Mouse (Mus musculus) forebrain, embryonic 16.5 days (tissue): ENCODE measurements around the gene Klrb1f. TPM values are rescaled to one million over a fixed set of nuclear protein-coding genes. Genes with fewer than 3 reads are reported as not detected.

Experiments used
- ATAC-seq: fragments of 200-750 bp; cut with Nextera tagmentation; 2 replicates; pipeline ENCODE4 v1.8.0; 2017; ENCODE audit warnings: mild to moderate bottlenecking, moderate library complexity
- H3K27ac ChIP-seq: fragments of 300-500 bp; sonication (generic); 2 replicates; pipeline ENCODE4 v1.5.1; 2014; ENCODE audit warnings: low read length, control low read depth
- H3K27me3 ChIP-seq: fragments of 300-500 bp; sonication (generic); replicated peaks from 2 replicates; pipeline ENCODE4 v1.6.1; 2014; ENCODE audit warnings: low read length; ENCODE audit not compliant: control insufficient read depth, insufficient read depth
- H3K36me3 ChIP-seq: fragments of 300-500 bp; sonication (generic); 2 replicates; pipeline ENCODE4 v1.6.1; 2014; ENCODE audit not compliant: control insufficient read depth, insufficient read depth
- H3K4me1 ChIP-seq: fragments of 300-500 bp; sonication (generic); replicated peaks from 2 replicates; pipeline ENCODE4 v1.6.1; 2014; ENCODE audit warnings: low read length; ENCODE audit not compliant: control insufficient read depth, insufficient read depth
- H3K4me2 ChIP-seq: fragments of 300-500 bp; sonication (generic); 2 replicates; pipeline ENCODE4 v1.6.1; 2014; ENCODE audit warnings: mild to moderate bottlenecking, low read length, control low read depth
- H3K4me3 ChIP-seq: fragments of 300-500 bp; sonication (generic); replicated peaks from 2 replicates; pipeline ENCODE4 v1.5.1; 2014; ENCODE audit warnings: mild to moderate bottlenecking, low read length, control low read depth
- H3K9ac ChIP-seq: fragments of 300-500 bp; sonication (generic); replicated peaks from 2 replicates; pipeline ENCODE4 v1.6.1; 2014; ENCODE audit warnings: low read depth, low read length, control low read depth
- H3K9me3 ChIP-seq: fragments of 300-500 bp; sonication (generic); 2 replicates; pipeline ENCODE4 v1.6.1; 2016; ENCODE audit warnings: low read length; ENCODE audit not compliant: control insufficient read depth
- WGBS: fragments of 180-500 bp; shearing (Covaris S2); extraction: QIAGEN DNeasy Blood & Tissue Kit; methylation state at CpG from one replicate; pipeline ENCODE4 v1.1.7; 2014; 5-methylcytosine and 5-hydroxymethylcytosine counted together
- polyA plus RNA-seq: library from polyadenylated mRNA; unstranded; fragments of >200 nt; fragmentation: Nextera tagmentation; extraction: Ambion mirVana; gene quantifications from 2 replicates; pipeline ENCODE4 v1.2.1, GENCODE M21; 2015

Gene Klrb1f
- polyA plus RNA-seq, 1 experiment from 2014 or later = 0.29 TPM

DNA sequence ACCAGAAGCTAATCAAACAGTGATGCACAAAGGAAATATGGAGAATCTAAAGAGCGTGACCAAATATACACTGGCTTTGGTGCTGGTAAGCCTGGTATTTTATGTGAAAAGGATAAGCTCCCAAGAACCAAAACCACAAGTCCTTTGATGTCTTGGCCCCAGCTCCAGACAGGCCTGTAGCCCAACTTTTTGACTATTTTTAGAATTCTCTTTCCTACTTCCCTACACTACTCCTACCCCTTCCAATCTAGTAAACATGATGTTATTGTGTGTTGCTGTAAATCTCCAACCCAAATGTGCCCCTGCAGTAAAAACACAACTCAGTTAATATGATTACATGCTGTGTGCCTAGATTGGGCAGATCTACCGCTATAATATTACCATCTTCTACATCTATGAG, 4.2 kb upstream of the Klrb1f start:
- Histone ChIP-seq H3K36me3 (no peaks in the 10 kb centered on the region), H3K27me3 (no peaks in the 10 kb centered on the region), H3K27ac (no peak overlapping the region), H3K4me3 (no peak overlapping the region), H3K4me2 (no peak overlapping the region), H3K4me1 (no peaks in the 10 kb centered on the region), H3K9ac (no peak overlapping the region), H3K9me3 (no peaks in the 10 kb centered on the region)
- 94% methylated on average over 2 of the region's 2 CpGs for WGBS
- no peak for ATAC-seq

DNA sequence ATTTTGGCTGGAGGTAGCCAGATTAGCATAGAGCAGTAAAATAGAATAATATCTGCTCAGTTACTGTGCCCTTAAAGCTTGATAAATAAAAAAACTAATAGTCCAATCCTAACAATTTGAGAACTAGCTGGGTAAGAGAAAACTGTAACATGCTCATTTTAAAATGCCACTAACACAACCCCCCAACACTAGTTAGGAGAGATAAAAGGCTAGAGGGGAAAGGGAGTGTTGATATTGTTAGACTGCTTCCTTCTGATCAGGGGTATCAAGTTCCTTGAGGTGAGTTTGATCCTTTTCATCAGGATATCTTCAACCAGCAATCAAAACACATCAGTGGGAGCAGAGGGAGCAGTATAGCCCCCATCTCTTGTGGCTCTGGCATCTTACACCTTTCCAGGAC, 3.2 kb upstream of the Klrb1f start:
- Histone ChIP-seq H3K9me3 (no peaks in the 10 kb centered on the region), H3K4me1 (no peaks in the 10 kb centered on the region), H3K27ac (no peak overlapping the region), H3K27me3 (no peaks in the 10 kb centered on the region), H3K9ac (no peak overlapping the region), H3K4me2 (no peak overlapping the region), H3K36me3 (no peaks in the 10 kb centered on the region), H3K4me3 (no peak overlapping the region)
- ATAC-seq = no peak

DNA sequence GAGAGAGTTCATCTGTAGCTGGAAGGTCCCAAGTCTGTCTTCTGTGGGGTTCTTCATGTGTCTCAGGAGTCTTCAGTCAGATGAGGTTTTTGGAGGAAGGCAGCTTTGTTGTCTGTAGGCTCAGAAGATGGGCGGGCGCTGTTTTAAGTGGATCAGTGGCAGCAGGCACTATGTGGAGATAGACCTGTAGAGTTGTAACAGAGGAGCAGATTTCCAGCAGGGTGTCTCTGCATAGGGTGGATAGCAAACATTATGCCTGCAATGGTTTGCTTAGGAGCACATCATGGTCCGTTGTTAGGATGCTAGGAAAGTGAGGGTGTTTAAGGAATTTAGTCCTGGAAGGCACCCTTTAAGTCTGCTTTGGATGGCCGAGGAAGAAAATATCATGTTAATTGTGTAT, 2.7 kb downstream of the Klrb1f start:
- H3K9ac ChIP-seq = no peak overlapping the region
- no peak overlapping the region for H3K4me3 ChIP-seq
- no peaks in the 10 kb centered on the region for H3K36me3 ChIP-seq
- no peaks in the 10 kb centered on the region for H3K9me3 ChIP-seq
- H3K4me2 ChIP-seq = no peak overlapping the region
- 37% methylated on average over 4 of the region's 4 CpGs for WGBS
- H3K4me1 ChIP-seq = no peaks in the 10 kb centered on the region
- H3K27ac ChIP-seq = no peak overlapping the region
- H3K27me3 ChIP-seq = no peaks in the 10 kb centered on the region
- ATAC-seq = 0 out of 2 replicates have a peak, but pooled peaks have one; percentile 32

GRCm38 (mm10) chr6:129048857-129049473, 3.3 kb downstream of the Klrb1f start:
- WGBS = 2% methylated on average over 13 of the region's 13 CpGs
- H3K27ac ChIP-seq = no peak overlapping the region
- peak overlapping the region; percentile 59 for H3K9ac ChIP-seq

DNA sequence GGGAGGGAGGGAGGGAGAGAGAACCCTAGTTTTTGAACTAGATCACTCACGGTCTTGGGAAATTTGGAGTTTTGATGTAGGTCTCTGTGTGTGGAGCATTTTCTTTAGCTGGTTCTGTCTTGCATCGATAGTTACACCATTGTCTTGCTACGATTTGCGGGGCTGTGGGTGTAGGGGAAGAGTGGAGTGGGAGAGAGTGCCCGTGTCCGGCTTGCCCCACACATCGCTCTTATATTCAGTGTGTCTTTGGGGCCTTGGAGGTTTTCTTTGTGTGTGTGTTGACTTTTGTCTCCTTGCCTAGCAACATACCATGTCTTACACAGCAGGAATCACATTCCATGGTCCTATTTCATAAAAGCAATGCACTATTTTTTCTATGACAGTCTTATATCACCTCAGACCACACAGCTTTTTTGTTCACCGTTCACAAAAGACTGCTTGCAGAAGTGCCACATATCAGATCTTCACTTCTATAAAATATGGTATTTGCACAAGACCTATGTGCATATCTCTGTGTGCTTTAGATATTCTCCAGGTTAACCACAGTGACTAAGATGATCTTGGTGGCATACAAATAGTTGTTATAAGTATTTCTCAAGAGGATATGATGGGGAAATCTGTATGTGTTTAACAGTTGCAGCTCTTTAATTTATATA, 4.0 kb downstream of the Klrb1f start:
- 3% methylated on average over 8 of the region's 8 CpGs for WGBS
- H3K4me1 ChIP-seq = no peaks in the 10 kb centered on the region
- no peaks in the 10 kb centered on the region for H3K27me3 ChIP-seq
- peak overlapping the region; percentile 26 for H3K4me3 ChIP-seq
- H3K27ac ChIP-seq = no peak overlapping the region
- peak overlapping the region; percentile 48 for H3K4me2 ChIP-seq
- peak overlapping the region; percentile 35; the same call in 1 of the 2 replicates for H3K9ac ChIP-seq
- peak; percentile 62 for ATAC-seq
- H3K9me3 ChIP-seq = no peaks in the 10 kb centered on the region
- H3K36me3 ChIP-seq = no peaks in the 10 kb centered on the region

More at GRCm38 (mm10) chr6:129048857-129049473, 3.3 kb downstream of the Klrb1f start:
- no peaks in the 10 kb centered on the region for H3K9me3 ChIP-seq
- H3K36me3 ChIP-seq = no peaks in the 10 kb centered on the region
- no peaks in the 10 kb centered on the region for H3K4me1 ChIP-seq
- H3K27me3 ChIP-seq = no peaks in the 10 kb centered on the region
- H3K4me2 ChIP-seq = peak overlapping the region; percentile 59
- H3K4me3 ChIP-seq = peak overlapping the region; percentile 45
- peak; percentile 96 for ATAC-seq

- 78% methylated on average over 3 of the region's 3 CpGs for WGBS
- Histone ChIP-seq H3K4me1 (no peaks in the 10 kb centered on the region), H3K9me3 (no peaks in the 10 kb centered on the region), H3K4me2 (no peak overlapping the region), H3K36me3 (no peaks in the 10 kb centered on the region), H3K27me3 (no peaks in the 10 kb centered on the region), H3K27ac (no peak overlapping the region), H3K9ac (no peak overlapping the region), H3K4me3 (no peak overlapping the region)
- no peak for ATAC-seq
These were observed 5.4 kb downstream of the Klrb1f start for GRCm38 (mm10) chr6:129051086-129051485.

DNA sequence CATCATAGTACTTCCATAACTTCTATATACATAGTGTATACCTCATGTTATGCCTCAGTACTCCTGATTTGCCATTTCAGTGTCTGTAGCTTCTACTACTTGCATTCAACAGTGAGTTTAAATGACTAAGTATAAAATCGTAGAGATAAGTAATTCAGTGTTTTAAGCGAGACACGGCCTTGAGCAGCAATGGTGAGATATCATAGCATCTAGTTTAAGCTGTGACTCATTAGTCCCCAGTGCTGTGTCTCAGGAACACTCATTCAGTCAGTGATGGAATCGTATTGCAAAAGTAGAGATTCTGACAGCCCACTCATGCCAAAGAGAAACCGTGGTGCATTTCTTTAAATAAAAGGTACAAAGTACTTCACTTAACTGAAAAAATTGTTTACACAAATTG, 6.0 kb downstream of the Klrb1f start:
- no peak overlapping the region for H3K4me3 ChIP-seq
- H3K9ac ChIP-seq = no peak overlapping the region
- no peaks in the 10 kb centered on the region for H3K27me3 ChIP-seq
- no peaks in the 10 kb centered on the region for H3K4me1 ChIP-seq
- H3K36me3 ChIP-seq = no peaks in the 10 kb centered on the region
- WGBS = 89% methylated on average over 5 of the region's 5 CpGs
- H3K4me2 ChIP-seq = no peak overlapping the region
- no peaks in the 10 kb centered on the region for H3K9me3 ChIP-seq
- no peak for ATAC-seq
- no peak overlapping the region for H3K27ac ChIP-seq

GRCm38 (mm10) chr6:129056237-129056636, 10.5 kb downstream of the Klrb1f start:
- no peaks in the 10 kb centered on the region for H3K36me3 ChIP-seq
- H3K27me3 ChIP-seq = no peaks in the 10 kb centered on the region
- no peaks in the 10 kb centered on the region for H3K9me3 ChIP-seq
- no peak overlapping the region for H3K27ac ChIP-seq
- H3K4me1 ChIP-seq = no peaks in the 10 kb centered on the region
- H3K4me2 ChIP-seq = no peak overlapping the region
- ATAC-seq = no peak
- WGBS = 88% methylated on average over 3 of the region's 3 CpGs
- no peak overlapping the region for H3K9ac ChIP-seq
- H3K4me3 ChIP-seq = no peak overlapping the region

- H3K4me1 ChIP-seq = no peaks in the 10 kb centered on the region
- ATAC-seq = no peak
- no peaks in the 10 kb centered on the region for H3K36me3 ChIP-seq
- H3K4me3 ChIP-seq = no peak overlapping the region
- H3K9me3 ChIP-seq = no peaks in the 10 kb centered on the region
- H3K9ac ChIP-seq = no peak overlapping the region
- H3K27ac ChIP-seq = no peak overlapping the region
- H3K27me3 ChIP-seq = no peaks in the 10 kb centered on the region
- H3K4me2 ChIP-seq = no peak overlapping the region
These were observed 12.3 kb downstream of the Klrb1f start for GRCm38 (mm10) chr6:129058013-129058412.
